Mouse (Mus musculus): ENCODE measurements around the gene Cdk6. TPM values are rescaled to one million over a fixed set of nuclear protein-coding genes. Genes with fewer than 3 reads are reported as not detected.
A peak's percentile ranks its signal among the peaks of the same experiment; 100 is the strongest.
"Not testable (repeated sequence)": the region's sequence is repeated elsewhere in the genome, so short reads cannot be mapped to it uniquely, and the experiment has no call there.

Gene Cdk6
- polyA plus RNA-seq, 1 experiment from 2014 or later = 18.0 TPM

GRCm38 (mm10) chr5:3520493-3521359 lies 179.4 kb downstream of the Cdk6 start:
- Histone ChIP-seq H3K4me2 (replicated peaks) (no peak overlapping the region), H3K4me3 (no peak overlapping the region), H3K27ac (no peak overlapping the region), H3K36me3 (no peaks in the 10 kb centered on the region), H3K9ac (no peak overlapping the region), H3K27me3 (no peaks in the 10 kb centered on the region), H3K9me3 (replicated peaks) (no peaks in the 10 kb centered on the region), H3K4me1 (no peaks in the 10 kb centered on the region)
- WGBS = 89% methylated on average over 18 of the region's 18 CpGs
- no peak for ATAC-seq (ENCODE audit: low FRiP score)

- Histone ChIP-seq H3K4me1 (no peaks in the 10 kb centered on the region), H3K9me3 (replicated peaks) (no peaks in the 10 kb centered on the region)
- ATAC-seq (ENCODE audit: low FRiP score) = no peak
Observed at GRCm38 (mm10) chr5:3521741-3522140, 180.5 kb downstream of the Cdk6 start.

GRCm38 (mm10) chr5:3522826-3523225 lies 181.5 kb downstream of the Cdk6 start:
- Histone ChIP-seq H3K4me2 (replicated peaks) (no peak overlapping the region), H3K27me3 (no peaks in the 10 kb centered on the region), H3K27ac (no peak overlapping the region), H3K36me3 (no peaks in the 10 kb centered on the region), H3K9me3 (replicated peaks) (no peaks in the 10 kb centered on the region), H3K4me3 (no peak overlapping the region), H3K4me1 (peaks cover 7% of the 10 kb centered on the region), H3K9ac (no peak overlapping the region)
- no peak for ATAC-seq (ENCODE audit: low FRiP score)
- WGBS = 94% methylated on average over 10 of the region's 10 CpGs

More at GRCm38 (mm10) chr5:3521741-3522140, 180.5 kb downstream of the Cdk6 start:
- WGBS = 78% methylated on average over 12 of the region's 12 CpGs
- H3K27ac ChIP-seq = no peak overlapping the region
- H3K4me2 ChIP-seq (replicated peaks) = no peak overlapping the region
- H3K9ac ChIP-seq = no peak overlapping the region
- H3K36me3 ChIP-seq = no peaks in the 10 kb centered on the region
- no peak overlapping the region for H3K4me3 ChIP-seq
- no peaks in the 10 kb centered on the region for H3K27me3 ChIP-seq

DNA sequence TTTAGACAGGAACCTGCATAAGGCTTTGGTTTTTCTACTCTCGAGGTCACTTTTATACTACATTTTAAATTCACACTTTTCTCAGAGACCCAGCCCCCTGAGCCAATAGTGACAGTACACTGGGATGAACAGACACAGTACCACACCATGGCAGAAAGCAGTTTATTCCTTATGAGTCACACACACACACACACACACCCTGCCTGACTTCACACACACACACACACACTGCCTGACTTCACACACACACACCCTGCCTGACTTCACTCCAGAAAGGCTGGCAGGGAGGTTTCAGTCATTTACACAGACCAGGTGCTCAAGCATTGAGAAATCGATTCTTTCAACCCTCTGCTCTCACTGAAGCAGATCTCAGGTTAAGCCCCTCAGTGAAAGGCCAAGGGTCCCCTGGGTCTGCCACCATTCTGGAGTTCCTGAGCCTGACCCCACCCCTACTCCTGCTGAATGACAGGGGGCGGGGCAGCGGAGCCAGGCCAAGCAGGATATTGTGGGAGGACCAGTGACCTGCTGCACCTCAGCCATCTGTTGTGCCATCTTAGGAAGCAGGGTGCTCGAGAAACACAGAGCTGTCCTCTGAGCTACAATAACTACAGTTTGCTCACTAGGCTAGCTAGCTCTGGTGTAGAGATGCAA lies 185.9 kb downstream of the Cdk6 start:
- peaks cover 7% of the 10 kb centered on the region for H3K4me1 ChIP-seq
- H3K4me2 ChIP-seq (replicated peaks) = no peak overlapping the region
- 40% methylated on average over 5 of the region's 5 CpGs for WGBS
- no peaks in the 10 kb centered on the region for H3K27me3 ChIP-seq
- 0 out of 2 replicates have a peak overlapping the region, but pooled peaks have one; percentile 23 for H3K27ac ChIP-seq
- ATAC-seq (ENCODE audit: low FRiP score) = peak; percentile 79
- H3K4me3 ChIP-seq = no peak overlapping the region
- H3K9me3 ChIP-seq (replicated peaks) = no peaks in the 10 kb centered on the region
- H3K9ac ChIP-seq = no peak overlapping the region
- no peaks in the 10 kb centered on the region for H3K36me3 ChIP-seq

GRCm38 (mm10) chr5:3529585-3530189 lies 188.4 kb downstream of the Cdk6 start:
- Histone ChIP-seq H3K9ac (no peak overlapping the region), H3K27ac (no peak overlapping the region), H3K36me3 (no peaks in the 10 kb centered on the region), H3K4me2 (replicated peaks) (no peak overlapping the region), H3K27me3 (no peaks in the 10 kb centered on the region), H3K4me3 (no peak overlapping the region), H3K9me3 (replicated peaks) (no peaks in the 10 kb centered on the region), H3K4me1 (peaks cover 7% of the 10 kb centered on the region)
- no peak; the same call in 1 of the 2 replicates for ATAC-seq (ENCODE audit: low FRiP score)
- 75% methylated on average over 10 of the region's 10 CpGs for WGBS

GRCm38 (mm10) chr5:3532048-3532447 lies 190.8 kb downstream of the Cdk6 start:
- not testable (repeated sequence) for H3K27ac ChIP-seq; H3K36me3 ChIP-seq; H3K27me3 ChIP-seq; H3K4me1 ChIP-seq; H3K4me3 ChIP-seq; H3K4me2 ChIP-seq (replicated peaks); ATAC-seq (ENCODE audit: low FRiP score); H3K9ac ChIP-seq; H3K9me3 ChIP-seq (replicated peaks)

DNA sequence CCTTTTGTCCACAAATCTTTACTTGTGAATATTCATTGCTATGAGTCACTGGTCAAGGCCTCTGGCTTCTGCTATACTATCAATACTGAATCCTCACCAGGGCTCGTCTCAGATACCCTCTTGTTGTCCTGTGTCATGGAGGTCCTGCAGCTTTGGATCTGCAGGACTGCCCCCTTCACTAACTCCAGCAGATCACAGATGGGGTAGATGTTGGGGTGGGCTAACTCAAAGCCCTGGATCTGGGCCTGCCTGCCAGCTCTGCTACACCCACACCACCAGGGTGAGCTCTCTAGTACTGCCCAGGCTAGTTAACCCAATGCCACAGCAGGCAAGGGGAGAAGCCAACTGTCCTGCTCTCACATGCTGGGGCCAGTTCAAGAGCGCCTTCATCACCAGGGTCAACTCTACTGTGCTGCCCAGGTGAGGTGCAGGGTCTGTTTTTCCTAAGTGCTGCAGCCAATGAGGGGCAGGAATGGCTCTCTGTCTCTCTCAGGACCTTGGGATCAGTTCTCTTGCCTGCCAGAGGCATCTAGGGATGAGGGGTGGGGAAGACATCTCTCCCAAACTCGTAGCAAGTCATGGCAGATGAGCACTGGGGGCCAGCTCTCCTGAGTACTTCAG lies 195.4 kb downstream of the Cdk6 start:
- Histone ChIP-seq H3K27ac (no peak overlapping the region), H3K9me3 (replicated peaks) (no peaks in the 10 kb centered on the region), H3K4me2 (replicated peaks) (no peak overlapping the region), H3K36me3 (no peaks in the 10 kb centered on the region), H3K9ac (no peak overlapping the region), H3K4me3 (no peak overlapping the region), H3K27me3 (no peaks in the 10 kb centered on the region), H3K4me1 (no peaks in the 10 kb centered on the region)
- ATAC-seq (ENCODE audit: low FRiP score) = no peak
- 71% methylated on average over 3 of the region's 3 CpGs for WGBS

DNA sequence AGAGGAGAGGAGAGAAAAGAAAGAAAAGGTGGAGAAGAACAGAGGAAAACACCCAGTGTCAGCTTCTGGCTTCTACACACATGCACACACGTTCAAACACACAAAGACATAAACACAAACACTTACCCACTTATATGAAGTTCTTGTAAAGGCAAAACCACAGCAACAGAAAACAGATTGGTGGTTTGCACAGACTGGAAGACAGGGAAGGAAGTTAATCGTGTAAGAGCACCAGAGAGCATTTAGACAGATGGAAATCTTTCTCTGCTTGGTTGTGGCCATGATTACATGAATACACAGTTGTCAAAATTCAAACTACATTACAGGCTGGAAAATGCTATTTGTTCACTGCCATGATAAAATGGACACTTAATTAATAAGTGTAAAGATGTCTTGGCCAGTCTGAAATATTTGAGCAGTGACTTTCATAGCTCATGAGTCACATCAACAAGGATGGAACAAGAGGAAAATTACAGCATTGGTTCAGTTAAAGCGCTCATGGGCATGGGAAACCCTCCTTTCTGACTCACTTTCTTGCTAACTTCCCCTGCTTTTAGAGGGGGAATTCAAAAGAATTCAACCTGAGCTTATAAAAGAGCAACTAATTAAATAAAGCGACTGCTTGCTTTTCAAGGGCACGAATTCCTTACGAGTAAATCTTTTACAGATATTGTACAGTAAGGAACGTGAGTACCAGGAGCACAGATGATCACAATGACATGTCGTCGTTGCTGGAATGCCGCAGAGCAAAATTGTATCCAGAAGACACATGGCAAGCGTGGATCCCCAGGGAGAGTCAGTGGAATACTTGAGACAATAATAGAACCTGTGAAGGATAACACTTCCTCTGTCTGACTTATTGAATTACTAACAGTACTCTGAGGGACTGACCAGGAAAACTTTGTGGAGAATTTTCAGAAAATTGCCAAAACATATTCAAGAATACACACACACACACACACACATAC lies 197.5 kb downstream of the Cdk6 start:
- 66% methylated on average over 11 of the region's 11 CpGs for WGBS
- ATAC-seq (ENCODE audit: low FRiP score) = no peak

DNA sequence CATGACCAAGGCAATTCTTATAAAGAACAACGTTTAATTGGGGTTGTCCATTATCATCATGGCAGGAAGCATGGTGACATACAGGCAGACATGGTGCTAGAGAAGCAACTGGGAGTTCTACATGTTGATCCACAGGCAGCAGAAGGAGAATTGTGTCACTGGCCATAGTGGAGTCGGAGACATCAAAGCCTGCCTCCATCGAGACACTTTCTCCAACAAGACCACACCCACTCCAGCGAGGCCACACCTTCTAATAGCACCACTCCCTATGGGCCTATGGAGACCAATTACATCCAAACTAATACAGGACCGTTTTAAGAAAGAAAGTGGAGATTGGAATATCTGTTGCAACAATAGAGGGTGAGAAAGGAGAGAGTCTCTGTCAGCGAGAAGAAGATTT lies 200.6 kb downstream of the Cdk6 start:
- Histone ChIP-seq H3K9me3 (replicated peaks) (no peaks in the 10 kb centered on the region), H3K36me3 (no peaks in the 10 kb centered on the region), H3K4me1 (peaks cover 22% of the 10 kb centered on the region), H3K4me3 (no peak overlapping the region), H3K27ac (no peak overlapping the region), H3K27me3 (no peaks in the 10 kb centered on the region), H3K9ac (no peak overlapping the region), H3K4me2 (replicated peaks) (no peak overlapping the region)
- no peak for ATAC-seq (ENCODE audit: low FRiP score)
- 78% methylated on average over 6 of the region's 6 CpGs for WGBS

More for the DNA sequence above, 197.5 kb downstream of the Cdk6 start:
- Histone ChIP-seq H3K9me3 (replicated peaks) (no peaks in the 10 kb centered on the region), H3K27ac (no peak overlapping the region), H3K4me2 (replicated peaks) (no peak overlapping the region), H3K36me3 (no peaks in the 10 kb centered on the region), H3K9ac (no peak overlapping the region), H3K27me3 (no peaks in the 10 kb centered on the region), H3K4me1 (peaks cover 2% of the 10 kb centered on the region; the same call in 1 of the 2 replicates), H3K4me3 (no peak overlapping the region)

DNA sequence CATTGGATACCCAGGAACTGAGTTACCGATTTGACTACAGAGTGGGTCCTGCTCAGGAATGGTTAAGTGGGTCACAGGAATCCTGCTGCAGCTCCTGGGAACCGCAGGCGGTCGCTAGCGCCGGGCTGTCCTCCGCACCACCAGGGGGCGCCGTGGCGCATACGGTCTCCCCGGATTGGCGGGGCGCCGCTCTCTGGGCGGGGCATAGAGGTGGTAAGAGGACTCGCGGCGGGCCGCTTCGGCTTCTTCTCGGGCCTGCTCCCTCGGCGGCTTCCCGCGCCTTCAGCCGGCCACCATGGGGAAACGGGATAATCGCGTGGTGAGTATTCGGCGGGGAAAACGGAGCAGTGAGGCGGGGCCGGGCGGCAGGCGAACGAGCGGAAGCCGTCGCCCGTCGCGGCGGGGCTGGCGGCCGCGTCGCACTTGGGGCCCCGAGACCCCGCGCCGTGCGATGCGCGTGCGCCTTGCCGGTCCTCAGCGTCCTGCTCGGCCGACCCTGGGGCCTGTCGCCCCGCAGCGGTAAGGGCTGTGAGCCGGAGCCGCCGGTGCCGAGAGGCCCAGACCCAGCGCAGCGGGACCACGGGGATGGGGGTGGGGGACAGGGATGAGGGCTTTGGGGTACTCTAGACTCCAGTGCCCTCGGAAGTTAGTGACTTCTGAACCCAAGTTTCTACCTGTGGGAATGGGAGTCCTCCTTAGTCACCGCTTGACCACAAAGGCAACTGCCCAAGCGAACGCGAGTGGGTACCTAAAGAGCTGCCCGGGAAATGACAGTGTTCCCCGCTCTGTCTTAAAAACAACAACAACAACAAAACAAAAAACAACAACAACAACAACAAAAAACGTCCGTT lies 202.6 kb downstream of the Cdk6 start, which contains the start of gene Fam133b:
TSS of gene Fam133b (plus strand) at position 205 of the 851 bp plus-strand sequence.
- H3K27ac ChIP-seq = peak within 1 kb of the TSS; percentile 89
- peak within 1 kb of the TSS; percentile 94 for H3K9ac ChIP-seq
- H3K4me3 ChIP-seq = peak within 1 kb of the TSS; percentile 91
- peak; percentile 97 for ATAC-seq (ENCODE audit: low FRiP score)
- H3K9me3 ChIP-seq (replicated peaks) = no peaks in the 10 kb centered on the region
- no peaks in the 10 kb centered on the region for H3K27me3 ChIP-seq
- H3K4me2 ChIP-seq (replicated peaks) = peak within 1 kb of the TSS; percentile 77
- H3K4me1 ChIP-seq = peaks cover 22% of the 10 kb centered on the region
- WGBS = under 1% methylated on average over 80 of the region's 80 CpGs
- H3K36me3 ChIP-seq = no peaks in the 10 kb centered on the region

DNA sequence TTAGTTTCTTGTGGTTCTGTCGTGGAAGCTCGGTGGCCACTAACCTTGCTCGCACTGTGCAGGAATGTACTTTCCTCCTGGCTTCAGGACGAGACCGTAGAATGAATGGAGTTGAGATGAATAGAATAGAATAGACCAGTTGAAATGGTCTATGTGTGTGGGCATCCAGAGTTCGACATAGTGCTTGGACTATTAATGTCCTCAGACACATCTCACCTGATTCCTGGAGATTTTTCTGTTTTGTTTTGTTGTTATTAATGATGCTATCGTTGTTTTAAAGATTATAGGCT lies 203.1 kb downstream of the Cdk6 start:
- Histone ChIP-seq H3K9me3 (replicated peaks) (no peaks in the 10 kb centered on the region), H3K27me3 (no peaks in the 10 kb centered on the region), H3K9ac (peak overlapping the region; percentile 94), H3K4me1 (peaks cover 22% of the 10 kb centered on the region), H3K4me3 (peak overlapping the region; percentile 91), H3K4me2 (replicated peaks) (peak overlapping the region; percentile 77), H3K27ac (no peak overlapping the region), H3K36me3 (no peaks in the 10 kb centered on the region)
- 10% methylated on average over 7 of the region's 7 CpGs for WGBS
- ATAC-seq (ENCODE audit: low FRiP score) = peak; percentile 12; the same call in 1 of the 2 replicates
